Mouse (Mus musculus) limb, embryonic 14.5 days (tissue): Measurements from ENCODE around the gene Zfhx2. TPM values are rescaled to one million over a fixed set of nuclear protein-coding genes. Genes with fewer than 3 reads are reported as not detected.

Experiments used
- ATAC-seq: fragments of 200-750 bp; cut with Nextera tagmentation; 2 replicates; pipeline ENCODE4 v1.8.0; 2017; ENCODE audit warnings: low read depth, moderate number of reproducible peaks, moderate TSS enrichment; ENCODE audit not compliant: low FRiP score
- DNase-seq: peaks from one replicate; pipeline ENCODE4 v3.0.0-alpha.2; 2015; ENCODE audit warnings: low spot score
- H3K27ac ChIP-seq: fragments of 300-500 bp; sonication (generic); replicated peaks from 2 replicates; pipeline ENCODE4 v1.5.1; 2014; ENCODE audit warnings: low read depth, mild to moderate bottlenecking, low read length, moderate library complexity, mixed read lengths
- H3K27me3 ChIP-seq: fragments of 300-500 bp; sonication (generic); 2 replicates; pipeline ENCODE4 v1.6.1; 2014; ENCODE audit warnings: low read length, mixed read lengths; ENCODE audit not compliant: control insufficient read depth, insufficient read depth
- H3K36me3 ChIP-seq: fragments of 300-500 bp; sonication (generic); 2 replicates; pipeline ENCODE4 v1.6.1; 2014; ENCODE audit warnings: mild to moderate bottlenecking, low read length, moderate library complexity, mixed read lengths; ENCODE audit not compliant: control insufficient read depth, insufficient read depth
- H3K4me1 ChIP-seq: fragments of 300-500 bp; sonication (generic); 2 replicates; pipeline ENCODE4 v1.6.1; 2014; ENCODE audit warnings: antibody characterized with exemption, low read length, mixed read lengths; ENCODE audit not compliant: control insufficient read depth, insufficient read depth
- H3K4me2 ChIP-seq: fragments of 300-500 bp; sonication (generic); replicated peaks from 2 replicates; pipeline ENCODE4 v1.6.1; 2014; ENCODE audit warnings: low read depth, mild to moderate bottlenecking, low read length, moderate library complexity; ENCODE audit not compliant: severe bottlenecking
- H3K4me3 ChIP-seq: fragments of 300-500 bp; sonication (generic); replicated peaks from 2 replicates; pipeline ENCODE4 v1.5.1; 2014; ENCODE audit warnings: low read length
- H3K9ac ChIP-seq: fragments of 300-500 bp; sonication (generic); 2 replicates; pipeline ENCODE4 v1.6.1; 2014; ENCODE audit warnings: mild to moderate bottlenecking, low read depth, low read length, moderate library complexity; ENCODE audit not compliant: severe bottlenecking
- H3K9me3 ChIP-seq: fragments of 300-500 bp; sonication (generic); 2 replicates; pipeline ENCODE4 v1.6.1; 2016; ENCODE audit warnings: low read length; ENCODE audit not compliant: control insufficient read depth
- POLR2A ChIP-seq: fragments of 200-500 bp; IDR thresholded peaks from 2 replicates; pipeline ENCODE4 v1.8.0; 2012; ENCODE audit warnings: inconsistent platforms, mild to moderate bottlenecking, moderate library complexity, borderline replicate concordance; ENCODE audit not compliant: insufficient read depth, insufficient read length; ENCODE audit errors: extremely low read depth
- WGBS: fragments of 180-500 bp; shearing (Covaris S2); extraction: QIAGEN DNeasy Blood & Tissue Kit; methylation state at CpG from one replicate; pipeline ENCODE4 v1.1.7; 2014; 5-methylcytosine and 5-hydroxymethylcytosine counted together
- polyA plus RNA-seq, 2 experiments: library from polyadenylated mRNA; depleted of rRNA in 1 of 2; stranded (reverse) in 1 of 2; unstranded in 1 of 2; fragments of >200 nt; fragmentation: Nextera tagmentation in 1 of 2; extraction: Ambion mirVana in 1 of 2; gene quantifications; 2 replicates each; pipeline versions ENCODE4 v1.2.1 to v1.2.3; 2012 to 2014

Zfhx2 gene
- polyA plus RNA-seq, 2 experiments: 3.7 to 5.3 TPM

- no peak for TF ChIP-seq POLR2A
- 59% methylated on average over 6 of the region's 6 CpGs for WGBS
- DNase-seq (peak; percentile 45), ATAC-seq (no peak)
- H3K9ac ChIP-seq: no peak overlapping the region
- no peaks in the 10 kb centered on the region for H3K9me3 ChIP-seq
- H3K27ac ChIP-seq: no peak overlapping the region
- H3K27me3 ChIP-seq: no peaks in the 10 kb centered on the region
- peaks cover 7% of the 10 kb centered on the region for H3K4me1 ChIP-seq
- H3K36me3 ChIP-seq: no peaks in the 10 kb centered on the region
- H3K4me3 ChIP-seq: no peak overlapping the region
- no peak overlapping the region for H3K4me2 ChIP-seq
Measured at GRCm38 (mm10) chr14:55083481-55083880, 8.6 kb downstream of the Zfhx2 start.

DNA sequence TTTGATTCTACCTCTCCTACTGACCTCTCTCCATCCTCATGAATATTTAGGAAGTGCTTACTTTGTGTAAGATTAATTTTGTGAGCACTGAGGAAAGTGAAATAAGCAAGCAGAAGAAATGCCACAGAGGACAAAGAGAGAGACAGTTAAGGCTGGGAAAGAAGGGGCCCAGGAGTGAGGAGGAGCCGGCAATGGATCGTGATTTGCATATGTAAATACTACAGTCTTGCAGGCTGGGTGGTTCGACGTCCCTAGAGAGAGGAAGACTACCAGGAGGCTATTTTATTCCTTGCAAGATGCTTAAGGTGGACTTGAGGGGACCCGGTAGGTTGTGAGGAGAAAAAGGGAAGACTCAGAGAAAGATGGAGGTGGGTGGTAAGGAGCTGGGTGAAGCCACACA, 11.0 kb downstream of the Zfhx2 start:
- Histone ChIP-seq H3K27ac (no peak overlapping the region), H3K9ac (no peak overlapping the region), H3K36me3 (no peaks in the 10 kb centered on the region), H3K4me2 (no peak overlapping the region), H3K4me3 (no peak overlapping the region), H3K9me3 (no peaks in the 10 kb centered on the region), H3K27me3 (no peaks in the 10 kb centered on the region), H3K4me1 (peaks cover 13% of the 10 kb centered on the region)
- TF ChIP-seq POLR2A: no peak
- DNase-seq: no peak
- ATAC-seq: no peak
- WGBS: 24% methylated on average over 5 of the region's 5 CpGs

DNA sequence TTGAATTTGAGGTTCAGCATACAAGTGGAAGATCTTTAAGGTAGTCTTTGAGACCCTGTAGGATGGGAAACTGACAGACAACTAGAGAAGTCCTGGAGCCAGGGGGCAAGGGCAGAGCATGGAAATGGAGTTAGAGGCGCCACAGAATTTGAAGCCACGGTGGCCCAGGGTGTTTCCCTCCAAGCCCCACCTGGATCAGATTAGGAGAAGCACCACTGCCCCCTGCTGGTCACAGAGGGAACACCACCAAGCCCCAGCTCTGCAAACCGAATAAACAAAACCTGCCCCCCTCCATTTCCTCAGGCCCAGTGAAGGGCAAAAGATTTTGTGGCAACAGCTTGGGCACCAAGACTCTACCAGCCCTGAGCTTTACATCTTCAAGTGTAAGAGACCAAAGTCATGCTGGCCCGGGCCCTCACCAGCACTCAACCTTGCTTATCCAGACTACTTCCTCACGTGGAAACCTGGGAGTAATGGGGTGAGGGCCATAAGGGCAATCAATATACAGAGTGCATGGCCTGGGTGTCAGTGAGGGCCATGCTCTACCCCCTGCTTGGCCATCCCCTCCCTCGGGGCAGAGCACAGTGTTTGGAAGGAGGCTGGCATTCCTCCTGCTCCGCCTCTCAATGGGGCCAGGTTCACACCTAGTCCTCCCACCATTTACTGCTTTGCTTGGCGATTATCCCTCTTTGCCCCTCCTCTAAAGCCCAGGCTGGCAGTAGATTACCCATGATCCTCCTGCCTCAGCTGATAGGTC, 12.7 kb downstream of the Zfhx2 start:
- ATAC-seq (no peak; the same call in 1 of the 2 replicates), DNase-seq (peak; percentile 85)
- Histone ChIP-seq H3K27ac (no peak overlapping the region), H3K9ac (no peak overlapping the region; the same call in 1 of the 2 replicates), H3K27me3 (no peaks in the 10 kb centered on the region), H3K9me3 (no peaks in the 10 kb centered on the region), H3K4me3 (no peak overlapping the region), H3K4me1 (peaks cover 13% of the 10 kb centered on the region), H3K4me2 (peak overlapping the region; percentile 41; the same call in 1 of the 2 replicates), H3K36me3 (no peaks in the 10 kb centered on the region)
- 19% methylated on average over 8 of the region's 8 CpGs for WGBS
- no peak for TF ChIP-seq POLR2A

DNA sequence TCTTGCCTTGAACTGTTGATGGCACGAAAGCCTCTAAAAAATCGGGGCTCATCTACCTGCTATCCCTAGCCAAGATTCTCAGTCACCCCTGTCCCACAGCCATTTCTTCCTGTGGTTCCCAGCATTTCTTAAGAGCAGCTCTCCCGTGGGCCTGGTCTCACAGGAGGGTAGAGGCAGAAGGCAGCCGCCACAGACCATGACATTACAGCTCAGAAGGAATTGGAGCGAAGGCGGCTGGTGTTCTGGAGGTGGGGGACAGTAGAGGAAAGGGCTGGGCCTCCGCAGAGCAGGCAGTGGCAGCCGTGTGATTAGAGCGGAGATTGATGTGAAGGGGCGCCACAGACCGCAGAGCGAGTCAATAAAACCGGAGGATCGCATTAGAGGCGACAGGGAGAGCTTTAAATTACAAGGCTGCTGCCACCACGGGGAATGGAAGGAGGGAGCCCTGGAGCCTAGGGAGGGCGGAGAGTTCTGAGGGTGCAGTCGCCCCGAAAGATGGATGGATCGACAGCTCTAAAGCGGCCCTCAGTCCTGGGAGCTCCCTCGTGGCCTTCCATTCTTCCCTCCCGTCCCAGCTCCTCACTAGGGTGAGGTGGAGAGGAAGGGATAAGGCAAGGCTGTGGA, 13.6 kb downstream of the Zfhx2 start:
- DNase-seq (no peak), ATAC-seq (no peak)
- Histone ChIP-seq H3K4me1 (peaks cover 13% of the 10 kb centered on the region), H3K4me2 (peak overlapping the region; percentile 41), H3K27ac (no peak overlapping the region), H3K9ac (peak overlapping the region; percentile 44), H3K27me3 (no peaks in the 10 kb centered on the region), H3K36me3 (peaks cover 4% of the 10 kb centered on the region), H3K9me3 (no peaks in the 10 kb centered on the region), H3K4me3 (peak overlapping the region; percentile 11; the same call in 1 of the 2 replicates)
- 5% methylated on average over 23 of the region's 23 CpGs for WGBS
- TF ChIP-seq POLR2A: no peak

GRCm38 (mm10) chr14:55077481-55078365, 14.4 kb downstream of the Zfhx2 start:
- Histone ChIP-seq H3K4me2 (peak overlapping the region; percentile 41; the same call in 1 of the 2 replicates), H3K27ac (no peak overlapping the region), H3K36me3 (peaks cover 11% of the 10 kb centered on the region), H3K9me3 (no peaks in the 10 kb centered on the region), H3K4me3 (no peak overlapping the region), H3K27me3 (no peaks in the 10 kb centered on the region), H3K4me1 (peaks cover 13% of the 10 kb centered on the region), H3K9ac (0 out of 2 replicates have a peak overlapping the region, but pooled peaks have one; percentile 44)
- ATAC-seq (no peak), DNase-seq (no peak)
- 26% methylated on average over 15 of the region's 15 CpGs for WGBS
- TF ChIP-seq POLR2A: no peak
